13 mouse cellular contexts compared by ENCODE assay signal in genomic region chr1:155191671-155192070, GRCm38 (mm10). TPM values are rescaled to one million over a fixed set of nuclear protein-coding genes. Genes with fewer than 3 reads are reported as not detected.
DNase-seq lines count a peak whose midpoint lies in the region; ATAC-seq and TF ChIP-seq lines count a peak whose summit lies in the region.
"Had no signal": no experiment of that assay in that cellular context is flagged by ENCODE, and none has a peak within 500 bp of the region (broad histone marks: within the 10 kb centered on the region; RNA-seq: fewer than 3 reads in every experiment).

No protein-coding gene starts in this region.

- H3K27ac ChIP-seq in forebrain, embryonic 13.5 days = peak overlapping the region; percentile 48; the same call in 1 of the 2 replicates
- no peak overlapping the region for H3K27ac ChIP-seq in forebrain, embryonic 10.5 days
- H3K27ac ChIP-seq in hindbrain, postnatal 0 days = peak overlapping the region; percentile 51
- no peak overlapping the region for H3K27ac ChIP-seq in hindbrain, embryonic 12.5 days
- H3K27ac ChIP-seq: gastrocnemius, adult 2 months; limb, embryonic 12.5 days had no signal

- no peak overlapping the region for H3K4me2 ChIP-seq in forebrain, embryonic 13.5 days
- no peak overlapping the region for H3K4me2 ChIP-seq in hindbrain, postnatal 0 days (ENCODE audit: low read depth, low read length)
- H3K4me2 ChIP-seq in hindbrain, embryonic 12.5 days (replicated peaks) = no peak overlapping the region
- H3K4me2 ChIP-seq: limb, embryonic 12.5 days had no signal

- H3K36me3 ChIP-seq in forebrain, embryonic 13.5 days (ENCODE audit: poor library complexity, severe bottlenecking) = peaks cover 71% of the 10 kb centered on the region
- peaks cover 93% of the 10 kb centered on the region for H3K36me3 ChIP-seq in forebrain, embryonic 10.5 days (replicated peaks)
- peaks cover 7% of the 10 kb centered on the region; the same call in 1 of the 2 replicates for H3K36me3 ChIP-seq in hindbrain, postnatal 0 days (ENCODE audit: insufficient read depth, low read length)
- peaks cover 62% of the 10 kb centered on the region for H3K36me3 ChIP-seq in hindbrain, embryonic 12.5 days

- no peak overlapping the region for H3K4me3 ChIP-seq in forebrain, embryonic 13.5 days
- no peak overlapping the region for H3K4me3 ChIP-seq in forebrain, embryonic 10.5 days
- no peak overlapping the region for H3K4me3 ChIP-seq in hindbrain, postnatal 0 days (ENCODE audit: low read length)
- H3K4me3 ChIP-seq in hindbrain, embryonic 12.5 days = no peak overlapping the region
- H3K4me3 ChIP-seq: gastrocnemius, adult 2 months; limb, embryonic 12.5 days had no signal

- no peak for DNase-seq in forebrain, embryonic 10.5 days (ENCODE audit: extremely low spot score, low spot score)
- DNase-seq in hindbrain, postnatal 0 days (ENCODE audit: low spot score) = peak; percentile 75
- peak; percentile 67 for DNase-seq in retina, postnatal 1 day
- DNase-seq in retina, embryonic 14.5 days (ENCODE audit: low spot score) = no peak
- no peak for DNase-seq in thymus, postnatal 4 days
- DNase-seq in urinary bladder, postnatal 10 days (ENCODE audit: low spot score) = no peak
- DNase-seq: B cell, adult 2 months; gastrocnemius, adult 2 months; layer of hippocampus, adult 9-11 months; right cerebral cortex, postnatal 14 days had no signal

- 38% methylated on average over 2 of the region's 2 CpGs for WGBS in forebrain, embryonic 13.5 days
- 86% methylated on average over 2 of the region's 2 CpGs for WGBS in forebrain, embryonic 10.5 days
- WGBS in hindbrain, postnatal 0 days = 34% methylated on average over 2 of the region's 2 CpGs
- 69% methylated on average over 2 of the region's 2 CpGs for WGBS in hindbrain, embryonic 12.5 days

- no peaks in the 10 kb centered on the region for H3K9me3 ChIP-seq in forebrain, embryonic 13.5 days (replicated peaks)
- no peaks in the 10 kb centered on the region for H3K9me3 ChIP-seq in forebrain, embryonic 10.5 days
- no peaks in the 10 kb centered on the region for H3K9me3 ChIP-seq in hindbrain, postnatal 0 days (ENCODE audit: low read length)
- H3K9me3 ChIP-seq in hindbrain, embryonic 12.5 days (replicated peaks) = no peaks in the 10 kb centered on the region
- H3K9me3 ChIP-seq: limb, embryonic 12.5 days had no signal

- H3K9ac ChIP-seq in forebrain, embryonic 13.5 days = no peak overlapping the region
- no peak overlapping the region for H3K9ac ChIP-seq in hindbrain, postnatal 0 days (replicated peaks; ENCODE audit: low read length)
- H3K9ac ChIP-seq in hindbrain, embryonic 12.5 days = no peak overlapping the region
- H3K9ac ChIP-seq: limb, embryonic 12.5 days had no signal

- no peak for ATAC-seq in forebrain, embryonic 13.5 days
- ATAC-seq in hindbrain, postnatal 0 days = no peak
- ATAC-seq in hindbrain, embryonic 12.5 days (ENCODE audit: low FRiP score) = no peak

- TF ChIP-seq CTCF in hindbrain, postnatal 0 days (IDR thresholded peaks at IDR 0.05; ENCODE audit: low read depth) = no peak

- peaks cover 45% of the 10 kb centered on the region for H3K4me1 ChIP-seq in forebrain, embryonic 13.5 days
- no peaks in the 10 kb centered on the region for H3K4me1 ChIP-seq in forebrain, embryonic 10.5 days
- H3K4me1 ChIP-seq in hindbrain, postnatal 0 days (ENCODE audit: insufficient read depth, low read length) = peaks cover 7% of the 10 kb centered on the region
- no peaks in the 10 kb centered on the region for H3K4me1 ChIP-seq in hindbrain, embryonic 12.5 days

- no peaks in the 10 kb centered on the region for H3K27me3 ChIP-seq in forebrain, embryonic 13.5 days
- H3K27me3 ChIP-seq in forebrain, embryonic 10.5 days (ENCODE audit: poor library complexity, severe bottlenecking) = no peaks in the 10 kb centered on the region
- H3K27me3 ChIP-seq in hindbrain, postnatal 0 days (ENCODE audit: insufficient read depth, low read length) = no peaks in the 10 kb centered on the region
- H3K27me3 ChIP-seq in hindbrain, embryonic 12.5 days = no peaks in the 10 kb centered on the region
- H3K27me3 ChIP-seq: limb, embryonic 12.5 days had no signal

RNA-seq across cellular contexts. Expression of gene Stx6, which starts 33.2 kb away (rescaled TPM):
- polyA plus RNA-seq in forebrain, embryonic 13.5 days (2015; fragmentation: Nextera tagmentation; extraction: Ambion mirVana) = 114 and 115 TPM in 2 replicates
- 82.1 and 84.3 TPM in 2 replicates for polyA plus RNA-seq in forebrain, embryonic 10.5 days (2016; fragmentation: Nextera tagmentation; extraction: Ambion mirVana)
- total RNA-seq in hindbrain, postnatal 0 days (2014; rRNA removed) = 77.1 and 84.2 TPM in 2 replicates
- 81.2 and 82.2 TPM in 2 replicates for polyA plus RNA-seq in hindbrain, postnatal 0 days (2015; fragmentation: Nextera tagmentation; extraction: Ambion mirVana)
- polyA plus RNA-seq in hindbrain, embryonic 12.5 days (2016; fragmentation: Nextera tagmentation; extraction: Ambion mirVana) = 119 and 123 TPM in 2 replicates

RNA-seq across cellular contexts. Expression of gene Mr1, which starts 45.1 kb away (rescaled TPM):
- 0.50 and 0.52 TPM in 2 replicates for polyA plus RNA-seq in forebrain, embryonic 13.5 days (2015; fragmentation: Nextera tagmentation; extraction: Ambion mirVana)
- 0.36 and 0.47 TPM in 2 replicates for polyA plus RNA-seq in forebrain, embryonic 10.5 days (2016; fragmentation: Nextera tagmentation; extraction: Ambion mirVana)
- 4.7 and 8.4 TPM in 2 replicates for total RNA-seq in hindbrain, postnatal 0 days (2014; rRNA removed)
- 2.7 and 3.0 TPM in 2 replicates for polyA plus RNA-seq in hindbrain, postnatal 0 days (2015; fragmentation: Nextera tagmentation; extraction: Ambion mirVana)
- polyA plus RNA-seq in hindbrain, embryonic 12.5 days (2016; fragmentation: Nextera tagmentation; extraction: Ambion mirVana) = 2.1 and 2.4 TPM in 2 replicates

RNA-seq across cellular contexts. Expression of gene BC034090, which starts 52.6 kb away (rescaled TPM):
- 2.5 and 3.4 TPM in 2 replicates for polyA plus RNA-seq in forebrain, embryonic 13.5 days (2015; fragmentation: Nextera tagmentation; extraction: Ambion mirVana)
- polyA plus RNA-seq in forebrain, embryonic 10.5 days (2016; fragmentation: Nextera tagmentation; extraction: Ambion mirVana) = 3.6 and 4.4 TPM in 2 replicates
- 16.1 and 18.8 TPM in 2 replicates for total RNA-seq in hindbrain, postnatal 0 days (2014; rRNA removed)
- 3.6 and 3.7 TPM in 2 replicates for polyA plus RNA-seq in hindbrain, postnatal 0 days (2015; fragmentation: Nextera tagmentation; extraction: Ambion mirVana)
- polyA plus RNA-seq in hindbrain, embryonic 12.5 days (2016; fragmentation: Nextera tagmentation; extraction: Ambion mirVana) = 5.0 and 5.4 TPM in 2 replicates

Comparison
In these comparisons a context has a peak if more than half of its experiments do, and no peak if none do; other contexts are left out.
1. H3K27ac ChIP-seq: peak in forebrain, embryonic 13.5 days (single experiment) and hindbrain, postnatal 0 days (single experiment); none in forebrain, embryonic 10.5 days (single experiment) and hindbrain, embryonic 12.5 days (single experiment).
2. DNase-seq: peak in hindbrain, postnatal 0 days (single experiment) and retina, postnatal 1 day (single experiment); none in forebrain, embryonic 10.5 days (single experiment), retina, embryonic 14.5 days (single experiment), thymus, postnatal 4 days (single experiment) and urinary bladder, postnatal 10 days (single experiment).